Mouse (Mus musculus) bone marrow macrophage, adult 2 months (primary cell): ENCODE data around the gene Tmem104. TPM values are rescaled to one million over a fixed set of nuclear protein-coding genes. Genes with fewer than 3 reads are reported as not detected.

Experiments used
- H3K27ac ChIP-seq: 2 replicates; pipeline ENCODE4 v1.5.1; 2012; ENCODE audit warnings: low read depth, low read length; ENCODE audit not compliant: insufficient read depth
- H3K4me1 ChIP-seq: 2 replicates; pipeline ENCODE4 v1.6.1; 2012; ENCODE audit warnings: low read length; ENCODE audit not compliant: control insufficient read depth, insufficient read depth
- H3K4me3 ChIP-seq: 2 replicates; pipeline ENCODE4 v1.5.1; 2012; ENCODE audit warnings: mild to moderate bottlenecking, low read length, moderate library complexity; ENCODE audit not compliant: insufficient read depth
- CTCF ChIP-seq: IDR thresholded peaks from 2 replicates; pipeline ENCODE4 v1.5.1; 2012; ENCODE audit warnings: low read depth, mild to moderate bottlenecking, low read length, moderate library complexity
- POLR2A ChIP-seq: IDR thresholded peaks from 2 replicates; pipeline ENCODE4 v1.6.1; 2012; ENCODE audit warnings: mild to moderate bottlenecking, low read depth, low read length, borderline replicate concordance
- polyA plus RNA-seq: library from polyadenylated mRNA; stranded (reverse); fragments of >200 nt; gene quantifications from 2 replicates; pipeline ENCODE4 v1.2.4, GENCODE M21; 2012; ENCODE audit not compliant: missing spikeins, insufficient read depth, insufficient read length

The Tmem104 gene
- polyA plus RNA-seq, 1 experiment: 42.7 TPM

- TF ChIP-seq CTCF: no peak
- no peak for TF ChIP-seq POLR2A
- peaks cover 23% of the 10 kb centered on the region for H3K4me1 ChIP-seq
- H3K27ac ChIP-seq: no peak overlapping the region
- H3K4me3 ChIP-seq: no peak overlapping the region
Measured at GRCm38 (mm10) chr11:115292631-115293375, 105.5 kb downstream of the Tmem104 start.

- no peak for TF ChIP-seq CTCF
- TF ChIP-seq POLR2A: no peak
- Histone ChIP-seq H3K4me1 (peaks cover 12% of the 10 kb centered on the region), H3K27ac (no peak overlapping the region), H3K4me3 (no peak overlapping the region)
Measured at GRCm38 (mm10) chr11:115295939-115296338, 108.7 kb downstream of the Tmem104 start.

Other genes starting within 250 kb of the Tmem104 start
- 1.5 and 1.7 TPM in 2 replicates for gene Cd300c, start 218.3 kb upstream of the Tmem104 start, polyA plus RNA-seq
- 112 and 116 TPM in 2 replicates for gene Cd300ld, start 197.6 kb upstream of the Tmem104 start, polyA plus RNA-seq
- 447 and 482 TPM in 2 replicates for gene Cd300c2, start 185.6 kb upstream of the Tmem104 start, polyA plus RNA-seq
- gene Cd300ld2, start 171.3 kb upstream of the Tmem104 start, polyA plus RNA-seq: 3.4 and 5.1 TPM in 2 replicates
- gene Cd300ld4, start 160.5 kb upstream of the Tmem104 start, polyA plus RNA-seq: 28.8 and 32.2 TPM in 2 replicates
- gene Cd300ld5, start 149.7 kb upstream of the Tmem104 start, polyA plus RNA-seq: 16.3 and 17.2 TPM in 2 replicates
- 542 and 670 TPM in 2 replicates for gene Cd300ld3, start 139.1 kb upstream of the Tmem104 start, polyA plus RNA-seq
- gene Cd300e, start 125.3 kb upstream of the Tmem104 start, polyA plus RNA-seq: 10.0 and 11.1 TPM in 2 replicates
- not detected in 2 replicates for gene Rab37, start 96.1 kb upstream of the Tmem104 start, polyA plus RNA-seq
- 1.9 and 2.9 TPM in 2 replicates for gene Cd300lf, start 53.5 kb upstream of the Tmem104 start, polyA plus RNA-seq
- gene Slc9a3r1, start 24.1 kb upstream of the Tmem104 start, polyA plus RNA-seq: 76.2 and 78.8 TPM in 2 replicates
- gene Nat9, start 372 bp downstream of the Tmem104 start, polyA plus RNA-seq: 23.5 and 24.0 TPM in 2 replicates
- not detected in 2 replicates for gene Grin2c, start 79.8 kb downstream of the Tmem104 start, polyA plus RNA-seq
- 7.8 and 9.6 TPM in 2 replicates for gene Fdxr, start 89.6 kb downstream of the Tmem104 start, polyA plus RNA-seq
- 1.5 and 1.9 TPM in 2 replicates for gene Fads6, start 110.2 kb downstream of the Tmem104 start, polyA plus RNA-seq
- gene Otop2, start 119.7 kb downstream of the Tmem104 start, polyA plus RNA-seq: not detected in 2 replicates
- not detected in 2 replicates for gene Ush1g, start 134.6 kb downstream of the Tmem104 start, polyA plus RNA-seq
- gene Otop3, start 147.2 kb downstream of the Tmem104 start, polyA plus RNA-seq: not detected in 2 replicates
- gene Hid1, start 180.3 kb downstream of the Tmem104 start, polyA plus RNA-seq: 0.78 TPM in 1 of 2 replicates, not detected in the other
- 0.15 and 0.64 TPM in 2 replicates for gene Cdr2l, start 194.4 kb downstream of the Tmem104 start, polyA plus RNA-seq
- gene Mrpl58, start 216.3 kb downstream of the Tmem104 start, polyA plus RNA-seq: 38.2 and 49.0 TPM in 2 replicates
- gene Atp5h, start 232.5 kb downstream of the Tmem104 start, polyA plus RNA-seq: 393 and 435 TPM in 2 replicates
- gene Kctd2, start 232.6 kb downstream of the Tmem104 start, polyA plus RNA-seq: 27.0 and 28.0 TPM in 2 replicates